Mouse (Mus musculus): Measurements from ENCODE around the gene Uts2r. TPM values are rescaled to one million over a fixed set of nuclear protein-coding genes. Genes with fewer than 3 reads are reported as not detected.

Uts2r gene
- not detected in 2 replicates for polyA plus RNA-seq (2012; rRNA removed)

GRCm38 (mm10) chr11:121159971-121160370 is at the start of gene Uts2r:
TSS of gene Uts2r (plus strand) at chr11:121160271.
- DNase-seq (ENCODE audit: low spot score): no peak

GRCm38 (mm10) chr11:121111051-121111450 is 49.0 kb upstream of the Uts2r start:
- DNase-seq (ENCODE audit: low spot score): no peak

- DNase-seq (ENCODE audit: low spot score): no peak
Measured at GRCm38 (mm10) chr11:121111601-121112000, 48.5 kb upstream of the Uts2r start.

GRCm38 (mm10) chr11:121112091-121112775 is 47.8 kb upstream of the Uts2r start:
- DNase-seq (ENCODE audit: low spot score): no peak

- DNase-seq (ENCODE audit: low spot score): no peak
Measured at GRCm38 (mm10) chr11:121118106-121118505, 42.0 kb upstream of the Uts2r start.

- DNase-seq (ENCODE audit: low spot score): no peak
Measured at GRCm38 (mm10) chr11:121118577-121118976, 41.5 kb upstream of the Uts2r start, which contains the start of gene Tex19.2. TSS of gene Tex19.2 (minus strand) at chr11:121118677.

GRCm38 (mm10) chr11:121121151-121121550 is 38.9 kb upstream of the Uts2r start:
- DNase-seq (ENCODE audit: low spot score): no peak

GRCm38 (mm10) chr11:121122024-121122670 is 37.9 kb upstream of the Uts2r start:
- no peak for DNase-seq (ENCODE audit: low spot score)

GRCm38 (mm10) chr11:121123438-121123837 is 36.6 kb upstream of the Uts2r start:
- DNase-seq (ENCODE audit: low spot score): no peak

GRCm38 (mm10) chr11:121125522-121126172 is 34.4 kb upstream of the Uts2r start:
- DNase-seq (ENCODE audit: low spot score): no peak

GRCm38 (mm10) chr11:121126395-121126794 is 33.7 kb upstream of the Uts2r start:
- no peak for DNase-seq (ENCODE audit: low spot score)

- DNase-seq (ENCODE audit: low spot score): no peak
Measured at GRCm38 (mm10) chr11:121127441-121127840, 32.6 kb upstream of the Uts2r start.

GRCm38 (mm10) chr11:121129616-121130015 is 30.5 kb upstream of the Uts2r start:
- no peak for DNase-seq (ENCODE audit: low spot score)

GRCm38 (mm10) chr11:121134600-121134999 is 25.5 kb upstream of the Uts2r start:
- no peak for DNase-seq (ENCODE audit: low spot score)

- DNase-seq (ENCODE audit: low spot score): no peak
Measured at GRCm38 (mm10) chr11:121137682-121138081, 22.4 kb upstream of the Uts2r start.

GRCm38 (mm10) chr11:121138732-121139131 is 21.3 kb upstream of the Uts2r start:
- DNase-seq (ENCODE audit: low spot score): no peak

GRCm38 (mm10) chr11:121143325-121144015 is 16.6 kb upstream of the Uts2r start:
- no peak for DNase-seq (ENCODE audit: low spot score)

- DNase-seq (ENCODE audit: low spot score): no peak
Measured at GRCm38 (mm10) chr11:121145865-121146264, 14.2 kb upstream of the Uts2r start, which contains the start of gene Tex19.1. TSS of gene Tex19.1 (plus strand) at chr11:121146143.

GRCm38 (mm10) chr11:121148193-121148592 is 11.9 kb upstream of the Uts2r start:
- no peak for DNase-seq (ENCODE audit: low spot score)

- no peak for DNase-seq (ENCODE audit: low spot score)
Measured at GRCm38 (mm10) chr11:121154203-121154602, 5.9 kb upstream of the Uts2r start.

GRCm38 (mm10) chr11:121156411-121156891 is 3.6 kb upstream of the Uts2r start:
- DNase-seq (ENCODE audit: low spot score): no peak

Data from urinary bladder, adult 2 months (tissue).